Mouse (Mus musculus) ES-E14 (cell line): ENCODE results near the gene Mrpl42.

Experiments
- HCFC1 ChIP-seq: IDR thresholded peaks from 2 replicates; pipeline ENCODE4 v1.6.1; 2012; ENCODE audit warnings: low read length, inconsistent platforms, borderline replicate concordance; ENCODE audit not compliant: insufficient read depth
- ZC3H11A ChIP-seq: IDR thresholded peaks from 2 replicates; pipeline ENCODE4 v1.6.1; 2012; ENCODE audit warnings: low read depth, mild to moderate bottlenecking, inconsistent platforms, low read length, borderline replicate concordance
- ZNF384 ChIP-seq: IDR thresholded peaks from 2 replicates; pipeline ENCODE4 v1.6.1; 2012; ENCODE audit warnings: low read depth, low read length, inconsistent platforms

DNA sequence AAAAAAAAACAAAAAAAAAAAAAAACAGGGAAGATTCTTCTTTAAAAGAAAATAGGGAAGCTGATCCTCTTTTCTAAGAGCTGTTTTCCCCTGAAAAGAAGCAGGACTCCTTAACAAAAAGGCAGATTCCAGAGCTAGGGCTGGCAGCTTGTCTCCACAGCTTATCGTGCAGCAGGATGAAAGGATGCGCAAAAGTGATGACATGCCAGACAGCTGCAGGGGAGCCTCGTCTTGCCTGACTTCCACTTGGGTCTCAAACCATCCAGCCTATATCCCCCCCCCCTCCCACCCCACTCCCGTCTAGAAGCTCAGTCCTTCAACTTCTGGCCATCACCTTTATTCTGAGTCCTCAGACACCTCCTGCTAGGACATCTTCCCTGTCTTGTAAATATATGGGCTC is 32.8 kb downstream of the Mrpl42 start:
- TF ChIP-seq ZC3H11A, result no peak
- TF ChIP-seq HCFC1, result no peak
- no peak for TF ChIP-seq ZNF384
